Mouse (Mus musculus) embryonic facial prominence, embryonic 13.5 days (tissue): ENCODE measurements around the gene Naxd. TPM values are rescaled to one million over a fixed set of nuclear protein-coding genes. Genes with fewer than 3 reads are reported as not detected.
A peak's percentile ranks its signal among the peaks of the same experiment; 100 is the strongest.

Experiments used
- ATAC-seq: fragments of 200-750 bp; cut with Nextera tagmentation; 2 replicates; pipeline ENCODE4 v1.8.0; 2017; ENCODE audit warnings: low read depth; ENCODE audit not compliant: insufficient number of reproducible peaks, insufficient read depth, low FRiP score, low TSS enrichment
- H3K27ac ChIP-seq: fragments of 300-500 bp; sonication (generic); 2 replicates; pipeline ENCODE4 v1.5.1; 2015; ENCODE audit warnings: moderate library complexity, mild to moderate bottlenecking, inconsistent platforms
- H3K27me3 ChIP-seq: fragments of 300-500 bp; sonication (generic); 2 replicates; pipeline ENCODE4 v1.6.1; 2015; ENCODE audit warnings: mild to moderate bottlenecking, inconsistent platforms
- H3K36me3 ChIP-seq: fragments of 300-500 bp; sonication (generic); 2 replicates; pipeline ENCODE4 v1.6.1; 2015; ENCODE audit warnings: mild to moderate bottlenecking, inconsistent platforms
- H3K4me1 ChIP-seq: fragments of 300-500 bp; sonication (generic); 2 replicates; pipeline ENCODE4 v1.6.1; 2015; ENCODE audit warnings: inconsistent platforms
- H3K4me2 ChIP-seq: fragments of 300-500 bp; sonication (generic); 2 replicates; pipeline ENCODE4 v1.6.1; 2015; ENCODE audit warnings: moderate library complexity, mild to moderate bottlenecking, inconsistent platforms
- H3K4me3 ChIP-seq: fragments of 300-500 bp; sonication (generic); 2 replicates; pipeline ENCODE4 v1.5.1; 2015; ENCODE audit warnings: mild to moderate bottlenecking, inconsistent platforms
- H3K9ac ChIP-seq: fragments of 300-500 bp; sonication (generic); 2 replicates; pipeline ENCODE4 v1.6.1; 2015; ENCODE audit warnings: mild to moderate bottlenecking, inconsistent platforms
- H3K9me3 ChIP-seq: fragments of 300-500 bp; sonication (generic); 2 replicates; pipeline ENCODE4 v1.6.1; 2016; ENCODE audit warnings: inconsistent platforms
- WGBS: fragments of 180-500 bp; shearing (Covaris S2); methylation state at CpG from one replicate; pipeline ENCODE4 v1.1.7; 2015; ENCODE audit warnings: mixed read lengths; 5-methylcytosine and 5-hydroxymethylcytosine counted together
- polyA plus RNA-seq: library from polyadenylated mRNA; unstranded; fragments of >200 nt; fragmentation: Nextera tagmentation; extraction: Ambion mirVana; gene quantifications from 2 replicates; pipeline ENCODE4 v1.2.1, GENCODE M21; 2015

Naxd gene
- polyA plus RNA-seq, 1 experiment from 2014 or later: 134 TPM

DNA sequence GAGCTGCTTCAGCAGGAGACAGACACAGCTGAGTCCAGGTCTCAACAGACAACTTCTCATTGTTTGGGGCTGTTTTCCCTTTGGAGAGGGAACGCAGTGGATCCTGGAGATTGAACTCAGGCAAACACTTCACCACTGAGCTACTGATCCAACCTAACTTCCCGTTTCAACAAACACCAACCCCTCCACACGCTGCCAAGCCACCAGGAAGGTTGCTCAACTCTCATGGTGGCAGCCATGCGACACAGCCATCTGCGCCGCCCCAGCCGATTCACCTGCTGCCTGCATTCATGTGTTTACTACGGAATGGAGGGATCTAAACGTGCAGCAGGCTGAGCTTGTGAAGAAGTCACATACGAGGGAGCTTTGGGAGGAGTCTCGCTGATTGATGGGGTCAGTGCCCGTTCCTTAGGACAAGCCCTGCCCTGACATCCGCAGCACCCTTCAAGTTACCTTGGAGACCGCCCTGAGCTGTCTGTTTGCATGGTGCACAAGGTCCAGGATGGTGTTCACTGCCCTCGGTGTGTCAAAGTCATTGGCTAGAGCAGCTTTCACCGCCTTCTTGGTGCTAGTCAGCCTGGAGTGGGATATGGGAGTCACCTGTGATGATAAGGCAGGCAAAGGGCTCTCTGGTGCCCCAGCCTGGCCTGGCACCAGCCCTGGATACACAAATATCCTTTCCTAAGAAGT lies 20.2 kb downstream of the Naxd start:
- Histone ChIP-seq H3K27me3 (no peaks in the 10 kb centered on the region), H3K36me3 (peaks cover 88% of the 10 kb centered on the region), H3K4me3 (no peak overlapping the region), H3K4me1 (no peaks in the 10 kb centered on the region), H3K9ac (no peak overlapping the region), H3K4me2 (no peak overlapping the region), H3K9me3 (no peaks in the 10 kb centered on the region), H3K27ac (no peak overlapping the region)
- 85% methylated on average over 16 of the region's 16 CpGs for WGBS
- ATAC-seq: no peak

DNA sequence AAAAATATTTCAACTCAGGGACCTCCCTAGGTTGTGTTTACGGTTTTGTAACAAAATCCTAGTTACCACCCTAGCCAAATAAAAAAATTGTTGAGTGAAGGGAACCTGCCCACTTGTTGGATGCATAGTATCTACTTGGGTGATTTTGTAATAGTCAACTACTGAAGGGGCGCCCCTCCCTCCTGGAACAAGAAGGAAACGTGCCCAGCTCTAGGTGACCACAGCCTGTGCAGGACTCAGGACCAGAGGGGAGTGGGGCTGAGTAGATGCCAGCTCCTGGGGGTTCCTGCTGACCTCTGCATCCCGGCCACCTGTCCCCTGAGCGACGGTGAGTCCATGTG lies 20.7 kb downstream of the Naxd start:
- 91% methylated on average over 6 of the region's 6 CpGs for WGBS
- Histone ChIP-seq H3K36me3 (peaks cover 85% of the 10 kb centered on the region), H3K4me2 (no peak overlapping the region)

DNA sequence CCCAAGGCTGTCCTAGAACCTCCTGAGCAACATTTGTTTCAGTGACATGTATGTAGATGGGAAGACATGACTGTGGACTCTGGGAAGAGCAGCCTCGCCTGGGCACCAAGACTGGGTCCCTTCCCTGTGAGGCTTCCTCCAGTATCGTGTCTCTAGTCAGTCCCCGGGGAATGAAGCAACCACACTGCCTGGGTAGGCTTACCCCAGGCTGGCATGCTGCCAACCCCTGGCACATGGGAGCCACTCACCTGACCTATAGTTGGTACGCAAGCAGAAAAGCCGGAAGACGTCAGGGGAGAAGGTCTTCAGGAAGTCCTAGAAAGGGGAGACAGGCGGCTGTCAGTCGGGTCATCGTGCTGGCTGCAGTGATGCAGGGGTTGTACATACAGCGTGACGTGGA lies 21.4 kb downstream of the Naxd start:
- Histone ChIP-seq H3K27ac (no peak overlapping the region), H3K4me3 (no peak overlapping the region), H3K36me3 (peaks cover 80% of the 10 kb centered on the region), H3K9ac (no peak overlapping the region), H3K4me2 (no peak overlapping the region), H3K4me1 (no peaks in the 10 kb centered on the region), H3K27me3 (no peaks in the 10 kb centered on the region), H3K9me3 (no peaks in the 10 kb centered on the region)
- no peak for ATAC-seq
- WGBS: 87% methylated on average over 11 of the region's 11 CpGs

More for the DNA sequence above, 20.7 kb downstream of the Naxd start:
- Histone ChIP-seq H3K9ac (no peak overlapping the region), H3K9me3 (no peaks in the 10 kb centered on the region), H3K27me3 (no peaks in the 10 kb centered on the region), H3K4me1 (no peaks in the 10 kb centered on the region), H3K4me3 (no peak overlapping the region), H3K27ac (no peak overlapping the region)
- no peak for ATAC-seq

DNA sequence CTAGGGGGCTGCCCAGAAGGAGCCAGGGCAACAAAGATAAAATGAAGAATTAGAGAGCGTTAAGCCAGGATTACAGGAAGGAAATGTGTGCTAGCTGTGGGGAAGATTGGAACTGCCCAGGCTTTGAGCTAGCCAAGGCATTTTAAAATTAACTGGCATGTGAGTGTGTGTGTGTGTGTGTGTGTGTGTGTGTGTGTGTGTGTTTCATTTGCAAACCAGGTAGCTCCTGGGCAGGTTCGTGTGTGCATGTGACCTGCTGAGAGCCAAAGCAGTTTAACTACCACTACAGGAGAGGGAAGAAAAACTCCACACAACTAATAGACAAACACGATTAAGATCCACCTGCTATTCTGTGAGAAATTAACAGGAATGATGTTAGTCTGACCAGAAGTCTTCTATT lies 26.0 kb downstream of the Naxd start:
- no peaks in the 10 kb centered on the region for H3K9me3 ChIP-seq
- no peak overlapping the region for H3K9ac ChIP-seq
- H3K4me1 ChIP-seq: no peaks in the 10 kb centered on the region
- H3K4me2 ChIP-seq: no peak overlapping the region
- no peak overlapping the region for H3K27ac ChIP-seq
- WGBS: 81% methylated on average over 3 of the region's 3 CpGs
- H3K36me3 ChIP-seq: peaks cover 54% of the 10 kb centered on the region
- H3K4me3 ChIP-seq: no peak overlapping the region
- ATAC-seq: no peak
- H3K27me3 ChIP-seq: no peaks in the 10 kb centered on the region

DNA sequence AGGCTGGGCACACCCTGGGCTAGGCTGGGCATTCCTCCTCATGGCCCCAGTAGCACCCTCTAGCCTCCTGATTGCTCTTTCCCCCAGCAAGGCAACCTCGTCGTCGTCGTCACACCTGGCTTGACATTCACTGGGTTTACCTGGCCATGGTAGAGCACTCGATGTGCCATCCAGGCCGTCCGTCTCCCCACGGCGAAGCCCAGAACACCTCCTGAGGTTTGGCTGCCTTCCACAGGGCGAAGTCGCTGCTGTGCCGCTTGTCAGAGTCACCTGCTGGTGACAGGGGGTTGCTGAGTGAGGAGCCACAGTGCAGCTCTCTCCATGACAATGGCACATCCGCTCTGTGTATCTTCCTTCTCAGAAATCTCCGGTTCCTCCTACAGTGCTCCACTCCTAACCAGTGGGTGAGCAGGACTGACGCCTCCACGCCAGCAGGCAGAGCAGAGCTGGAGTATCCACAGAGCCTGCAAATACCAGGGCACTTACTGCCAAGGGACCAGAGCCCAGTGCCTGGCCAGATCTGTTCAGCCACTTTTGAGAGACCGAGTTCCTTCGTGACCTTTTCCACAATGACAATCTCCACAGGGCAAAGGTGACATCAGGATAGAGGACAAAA lies 33.0 kb downstream of the Naxd start:
- no peak for ATAC-seq
- Histone ChIP-seq H3K4me2 (no peak overlapping the region), H3K9ac (0 out of 2 replicates have a peak overlapping the region, but pooled peaks have one; percentile 17), H3K4me3 (no peak overlapping the region), H3K27ac (no peak overlapping the region), H3K4me1 (no peaks in the 10 kb centered on the region), H3K9me3 (no peaks in the 10 kb centered on the region), H3K36me3 (peaks cover 68% of the 10 kb centered on the region), H3K27me3 (no peaks in the 10 kb centered on the region)
- 84% methylated on average over 18 of the region's 18 CpGs for WGBS

DNA sequence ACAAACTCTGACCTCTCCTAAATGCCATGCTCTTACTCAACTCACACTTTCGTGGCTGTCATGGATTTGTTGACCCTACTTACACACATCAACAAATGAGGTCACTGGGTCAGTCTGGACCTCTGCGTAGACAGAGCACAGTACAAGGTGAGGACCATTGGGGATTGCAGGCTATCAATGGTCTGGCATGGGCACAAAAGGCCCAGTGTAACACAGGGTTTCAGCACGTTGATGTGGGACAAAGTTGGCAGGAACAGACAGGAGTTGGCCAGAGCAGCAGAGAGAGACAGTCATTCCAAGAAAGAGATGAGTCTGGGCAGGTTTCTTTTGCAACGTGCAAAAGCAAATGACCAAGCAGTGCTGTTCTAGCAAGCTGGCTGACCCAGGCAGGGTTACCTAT lies 33.5 kb downstream of the Naxd start:
- 80% methylated on average over 4 of the region's 4 CpGs for WGBS
- H3K36me3 ChIP-seq: peaks cover 67% of the 10 kb centered on the region

DNA sequence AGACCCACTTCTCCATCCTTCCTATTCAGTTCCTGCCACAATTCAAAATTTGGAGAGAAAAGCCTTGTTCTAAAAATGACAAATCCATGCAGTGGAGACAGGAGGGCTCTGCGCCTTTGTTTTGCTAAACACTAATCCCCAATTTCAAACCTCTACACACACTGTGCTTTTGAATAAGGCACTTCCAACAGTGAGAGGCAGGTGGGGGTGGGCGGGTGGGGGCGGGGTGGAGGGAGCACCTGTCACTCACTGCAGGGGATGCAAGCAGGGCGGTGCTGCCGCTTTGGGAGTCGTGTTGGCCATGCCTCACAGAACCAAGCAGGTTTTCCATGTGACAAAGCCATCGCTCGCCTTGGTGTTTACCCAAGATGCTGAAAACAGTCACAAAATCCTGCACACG lies 37.2 kb downstream of the Naxd start:
- Histone ChIP-seq H3K4me3 (no peak overlapping the region), H3K36me3 (peaks cover 74% of the 10 kb centered on the region), H3K9ac (no peak overlapping the region), H3K4me1 (no peaks in the 10 kb centered on the region), H3K9me3 (no peaks in the 10 kb centered on the region), H3K27me3 (no peaks in the 10 kb centered on the region), H3K4me2 (no peak overlapping the region), H3K27ac (no peak overlapping the region)
- no peak for ATAC-seq
- 36% methylated on average over 9 of the region's 9 CpGs for WGBS

More for the DNA sequence above, 33.5 kb downstream of the Naxd start:
- Histone ChIP-seq H3K9me3 (no peaks in the 10 kb centered on the region), H3K4me2 (no peak overlapping the region), H3K4me3 (no peak overlapping the region), H3K4me1 (no peaks in the 10 kb centered on the region), H3K27ac (no peak overlapping the region), H3K9ac (no peak overlapping the region), H3K27me3 (no peaks in the 10 kb centered on the region)
- no peak for ATAC-seq

DNA sequence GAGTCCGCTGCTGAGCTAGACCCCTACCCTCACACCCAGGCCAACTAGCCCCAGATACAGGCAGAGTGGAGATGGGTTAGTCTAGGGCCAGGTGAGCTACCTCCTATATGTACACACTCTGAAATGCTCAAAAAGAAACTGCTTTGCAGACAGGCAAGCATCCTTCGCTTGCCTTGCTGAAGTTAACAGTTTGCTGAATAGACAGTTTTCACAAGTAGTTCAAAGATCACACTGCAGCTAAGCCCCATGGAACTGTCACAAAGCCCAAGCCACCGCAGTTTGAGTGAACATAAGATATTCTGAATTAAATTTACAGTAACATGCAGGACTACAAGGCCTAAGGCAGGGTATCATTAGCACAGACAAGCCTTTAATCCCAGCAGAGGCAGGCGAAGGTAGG lies 41.7 kb downstream of the Naxd start:
- Histone ChIP-seq H3K9me3 (no peaks in the 10 kb centered on the region), H3K27ac (no peak overlapping the region), H3K4me3 (no peak overlapping the region), H3K4me2 (no peak overlapping the region), H3K9ac (no peak overlapping the region), H3K36me3 (peaks cover 86% of the 10 kb centered on the region), H3K27me3 (no peaks in the 10 kb centered on the region), H3K4me1 (no peaks in the 10 kb centered on the region)
- 84% methylated on average over 4 of the region's 4 CpGs for WGBS
- ATAC-seq: no peak

DNA sequence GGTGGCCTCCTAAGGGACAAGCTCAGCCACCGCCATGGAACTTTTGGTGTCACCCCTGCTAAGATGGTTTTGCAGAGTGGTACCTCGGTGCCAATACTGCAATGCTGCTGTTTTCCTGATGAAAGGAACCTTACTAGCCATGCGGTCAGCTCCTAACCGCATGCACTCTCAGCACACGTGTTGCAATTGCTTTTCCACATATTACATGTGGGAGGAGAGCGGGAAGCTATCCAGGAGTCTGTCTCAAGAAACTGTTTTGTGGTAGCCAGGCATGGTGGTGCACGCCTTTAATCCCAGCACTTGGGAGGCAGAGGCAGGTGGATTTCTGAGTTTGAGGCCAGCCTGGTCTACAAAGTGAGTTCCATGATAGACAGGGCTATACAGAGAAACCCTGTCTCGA lies 42.9 kb downstream of the Naxd start:
- H3K4me3 ChIP-seq: no peak overlapping the region
- H3K4me2 ChIP-seq: no peak overlapping the region
- H3K9me3 ChIP-seq: no peaks in the 10 kb centered on the region
- no peaks in the 10 kb centered on the region for H3K27me3 ChIP-seq
- 96% methylated on average over 8 of the region's 8 CpGs for WGBS
- H3K36me3 ChIP-seq: peaks cover 83% of the 10 kb centered on the region
- H3K27ac ChIP-seq: no peak overlapping the region
- H3K4me1 ChIP-seq: no peaks in the 10 kb centered on the region
- H3K9ac ChIP-seq: no peak overlapping the region
- no peak for ATAC-seq

DNA sequence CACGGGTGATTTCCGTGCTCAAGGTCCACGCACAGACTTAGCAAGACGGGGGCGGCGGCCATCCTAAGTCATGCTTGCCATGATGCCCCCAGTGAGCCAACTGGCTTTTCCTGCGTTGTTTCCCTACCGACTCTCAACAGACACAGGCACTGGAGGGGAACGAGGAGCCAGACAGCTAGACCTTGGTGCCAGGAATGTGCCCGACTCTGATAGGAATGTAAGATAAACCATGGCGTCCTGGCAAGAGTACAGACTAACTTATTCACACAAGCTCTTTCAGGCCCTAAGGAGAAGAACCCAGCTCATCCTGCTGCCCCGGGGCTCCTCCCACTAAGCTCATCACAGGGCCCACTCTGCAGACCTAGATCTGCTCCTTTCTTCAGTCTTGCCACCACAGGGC lies 44.7 kb downstream of the Naxd start:
- no peak for ATAC-seq
- H3K4me2 ChIP-seq: no peak overlapping the region
- H3K27ac ChIP-seq: no peak overlapping the region
- no peak overlapping the region for H3K9ac ChIP-seq
- H3K9me3 ChIP-seq: no peaks in the 10 kb centered on the region
- whole genome bisulfite sequencing: 90% methylated on average over 12 of the region's 12 CpGs
- peaks cover 84% of the 10 kb centered on the region for H3K36me3 ChIP-seq
- H3K4me1 ChIP-seq: no peaks in the 10 kb centered on the region
- H3K4me3 ChIP-seq: no peak overlapping the region
- no peaks in the 10 kb centered on the region for H3K27me3 ChIP-seq

DNA sequence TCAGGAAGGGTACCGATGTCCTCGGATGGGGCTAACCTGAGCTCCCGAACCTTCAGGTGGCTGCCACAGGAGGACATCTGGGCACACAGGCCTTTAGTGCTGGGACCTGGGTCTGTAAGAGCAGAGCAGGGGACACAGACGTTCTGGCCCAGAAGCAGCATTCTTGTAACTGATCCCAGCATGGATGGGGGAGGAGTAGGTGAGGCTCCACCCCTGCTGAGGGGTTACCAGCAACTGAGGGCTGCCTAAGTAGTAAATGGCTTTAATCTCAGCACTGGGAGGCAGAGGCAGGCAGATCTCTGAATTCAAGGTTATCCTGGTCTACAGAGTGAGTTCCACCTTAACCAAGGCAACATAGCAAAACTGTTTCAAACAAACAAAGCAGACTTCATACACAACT lies 45.6 kb downstream of the Naxd start:
- no peaks in the 10 kb centered on the region for H3K9me3 ChIP-seq
- no peak overlapping the region for H3K9ac ChIP-seq
- no peak for ATAC-seq
- no peaks in the 10 kb centered on the region for H3K27me3 ChIP-seq
- no peak overlapping the region for H3K4me2 ChIP-seq
- H3K4me1 ChIP-seq: no peaks in the 10 kb centered on the region
- WGBS: 77% methylated on average over 4 of the region's 4 CpGs
- no peak overlapping the region for H3K27ac ChIP-seq
- H3K36me3 ChIP-seq: peaks cover 84% of the 10 kb centered on the region
- H3K4me3 ChIP-seq: no peak overlapping the region

DNA sequence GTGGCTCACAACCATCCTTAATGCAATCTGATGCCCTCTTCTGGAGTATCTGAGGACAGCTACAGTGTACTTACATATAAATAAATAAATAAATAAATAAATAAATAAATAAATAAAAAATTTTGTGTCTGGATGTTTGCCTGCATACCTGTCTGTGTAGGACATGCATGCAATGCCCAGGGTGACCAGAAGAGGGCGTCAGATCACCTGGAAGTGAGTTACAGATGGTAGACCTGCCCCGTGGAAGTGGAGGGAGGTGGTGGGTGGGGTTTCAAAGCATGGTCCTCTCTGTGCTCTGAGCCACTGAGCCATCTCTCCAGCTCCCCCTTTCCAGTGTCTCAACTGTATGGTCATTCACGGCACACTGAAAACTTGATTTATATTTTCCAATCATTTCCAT lies 47.1 kb downstream of the Naxd start:
- Histone ChIP-seq H3K4me1 (no peaks in the 10 kb centered on the region; the same call in 1 of the 2 replicates), H3K27ac (no peak overlapping the region), H3K9me3 (no peaks in the 10 kb centered on the region), H3K36me3 (peaks cover 70% of the 10 kb centered on the region), H3K9ac (no peak overlapping the region), H3K4me2 (no peak overlapping the region), H3K27me3 (no peaks in the 10 kb centered on the region), H3K4me3 (no peak overlapping the region)
- 41% methylated on average over 3 of the region's 3 CpGs for WGBS
- no peak for ATAC-seq
